Mouse (Mus musculus): ENCODE measurements around the gene Nlgn2. TPM values are rescaled to one million over a fixed set of nuclear protein-coding genes. Genes with fewer than 3 reads are reported as not detected.

Gene Nlgn2
- 1 to 10 TPM; 1.5 to 1.8 TPM for total RNA-seq (2023)

DNA sequence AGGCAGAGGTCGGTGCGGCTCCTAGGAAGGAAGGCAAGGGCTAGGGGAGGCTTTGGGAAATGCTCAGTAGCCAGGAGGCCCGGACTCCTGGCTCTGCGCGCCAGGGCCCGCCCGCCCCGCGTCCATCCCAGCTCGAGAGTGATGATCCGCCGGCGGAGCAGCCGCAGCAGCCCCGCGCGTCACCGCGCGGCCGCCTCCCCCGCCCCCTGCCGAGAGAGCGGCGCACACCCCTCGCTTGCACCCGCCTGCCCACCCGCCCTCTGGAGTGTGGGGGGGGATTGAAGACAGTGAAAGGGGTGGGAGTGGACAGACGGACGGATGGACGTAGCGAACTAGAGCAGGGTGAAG lies at the start of gene Nlgn2:
Gene Nlgn2 (minus strand): TSS at position 181 of the 348 bp plus-strand sequence.

DNA sequence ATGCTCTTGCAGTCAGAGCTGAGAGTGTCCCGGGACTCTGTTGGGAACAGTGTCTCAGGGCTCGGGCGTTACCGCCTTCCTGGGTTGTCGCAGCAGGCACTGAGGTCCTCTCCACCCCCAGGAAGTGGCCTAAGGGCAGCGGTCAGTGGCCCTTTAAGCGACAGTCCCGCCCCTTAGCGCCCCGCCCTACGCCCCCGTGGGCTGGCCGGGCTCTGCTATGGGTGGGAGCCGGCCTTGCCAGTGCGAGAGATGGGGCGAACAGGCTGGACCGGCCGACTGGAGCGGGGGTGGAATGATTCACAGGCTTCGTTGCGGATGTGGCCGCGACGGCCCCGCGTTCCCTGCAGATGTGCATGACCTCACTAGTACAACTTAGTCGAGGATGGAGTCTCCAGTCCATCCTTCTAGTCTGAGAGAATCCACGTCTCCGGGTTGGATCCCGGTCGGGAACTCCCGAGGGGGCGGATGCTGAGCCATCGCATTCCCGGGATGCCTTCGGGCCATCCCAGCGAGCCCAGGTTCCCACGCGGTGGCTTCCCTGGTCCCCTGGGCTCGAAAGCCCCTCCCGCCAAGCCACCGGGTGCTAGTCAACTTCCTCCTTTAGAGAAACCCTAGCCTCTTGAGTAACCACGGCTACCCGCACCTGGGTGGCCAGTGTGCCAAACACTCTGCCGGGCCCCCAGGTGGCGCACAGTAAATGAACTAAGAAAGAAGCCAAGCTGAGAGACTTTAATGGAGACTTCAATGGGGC lies 43.4 kb upstream of the Nlgn2 start, which contains the start of gene Kctd11:
Gene Kctd11 (minus strand): TSS at position 554 of the 751 bp plus-strand sequence.

DNA sequence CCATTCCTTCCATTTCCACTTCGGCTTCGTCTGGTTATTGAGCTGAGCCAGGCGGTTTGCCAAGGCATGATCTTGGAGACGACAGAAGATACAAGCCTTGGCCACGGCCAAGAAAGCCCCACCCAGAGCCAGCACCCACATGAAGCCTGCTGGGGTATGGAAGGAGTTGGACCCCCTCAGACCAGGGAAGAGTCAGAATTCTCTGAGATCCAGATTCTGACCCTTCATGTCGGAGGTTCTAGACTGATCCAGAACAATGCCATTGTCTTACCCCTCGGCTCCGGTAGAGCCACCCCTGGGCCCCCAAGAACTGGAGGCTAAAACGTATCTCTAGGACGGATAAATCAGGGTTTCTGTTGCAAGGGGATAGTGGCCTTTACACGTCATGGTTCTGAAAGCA lies 40.3 kb upstream of the Nlgn2 start, which contains the start of gene Tmem95:
Gene Tmem95 (minus strand): TSS at position 141 of the 400 bp plus-strand sequence.

DNA sequence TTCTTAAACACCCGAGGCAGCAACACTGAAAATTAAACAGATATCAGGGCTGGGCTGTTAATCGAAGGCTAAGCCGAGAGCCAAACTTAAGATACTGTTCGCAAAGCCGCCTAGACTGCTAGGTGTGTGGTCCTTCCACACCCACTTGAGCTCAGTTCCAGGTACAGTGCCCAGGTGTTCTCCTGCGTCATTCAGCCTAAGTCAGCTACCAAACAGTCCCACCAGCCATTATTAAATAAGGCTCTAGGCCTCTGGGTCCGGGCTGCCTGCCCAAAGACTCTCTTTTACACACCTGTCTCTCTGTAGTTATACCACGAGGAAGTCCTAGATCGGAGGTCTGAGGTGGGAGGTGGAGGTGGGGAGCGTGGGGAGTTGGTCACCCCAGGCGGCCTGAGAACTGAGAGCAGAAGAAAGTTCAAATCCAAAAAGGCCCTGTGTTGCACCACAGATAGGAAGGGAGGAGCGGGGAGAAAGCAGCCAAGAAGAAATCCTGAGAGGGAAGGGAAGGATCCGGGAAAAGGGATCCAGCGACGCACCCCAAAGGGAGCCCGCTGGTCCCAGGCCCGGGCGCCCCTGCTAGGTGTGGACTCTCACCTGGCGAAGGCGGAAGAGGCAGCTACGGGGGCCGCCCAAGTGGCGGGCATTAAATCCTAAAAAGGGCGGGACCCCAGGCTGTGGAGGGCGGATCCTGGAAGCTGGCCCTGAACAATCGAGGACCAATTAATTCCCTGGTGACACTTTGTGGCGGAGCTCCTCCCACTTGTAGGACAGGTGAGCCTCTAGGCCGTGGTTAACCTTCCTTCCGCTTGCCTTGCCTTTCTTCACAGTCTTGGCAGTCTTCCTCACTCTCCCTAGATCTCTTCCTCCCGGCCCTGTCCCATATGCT lies 20.8 kb upstream of the Nlgn2 start, which contains the start of gene Tnk1:
Gene Tnk1 (minus strand): TSS at position 618 of the 886 bp plus-strand sequence.

DNA sequence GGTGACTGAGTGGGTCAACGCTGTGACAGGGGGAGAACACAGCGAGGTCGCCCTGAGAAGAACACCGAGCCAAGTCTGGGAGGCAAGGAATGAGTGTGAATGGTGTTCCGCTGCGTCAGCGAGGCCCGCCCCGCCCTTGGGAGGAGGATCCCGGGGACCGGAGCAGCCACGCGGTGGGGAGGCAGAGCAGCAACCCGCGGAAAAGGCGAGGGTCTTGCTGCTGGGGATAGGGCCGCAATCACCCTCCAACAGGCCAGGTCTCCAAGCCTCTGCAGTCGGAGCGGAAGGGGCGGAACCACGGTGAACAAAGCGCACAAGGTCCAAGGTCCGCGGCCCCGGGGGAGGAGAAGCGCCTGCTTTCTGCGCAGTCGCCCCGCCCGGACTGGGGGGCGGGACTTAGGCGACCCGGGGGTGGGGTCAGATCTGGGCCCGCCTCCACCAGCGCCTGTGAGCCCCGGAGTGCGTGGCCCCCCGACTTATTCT lies 8.7 kb upstream of the Nlgn2 start, which contains the start of gene Plscr3:
Gene Plscr3 (plus strand): TSS at position 179 of the 483 bp plus-strand sequence.

GRCm38 (mm10) chr11:69837952-69838713 lies 549 bp upstream of the Nlgn2 start, which contains the start of gene Tmem256:
Gene Tmem256 (plus strand): TSS chr11:69838514.

DNA sequence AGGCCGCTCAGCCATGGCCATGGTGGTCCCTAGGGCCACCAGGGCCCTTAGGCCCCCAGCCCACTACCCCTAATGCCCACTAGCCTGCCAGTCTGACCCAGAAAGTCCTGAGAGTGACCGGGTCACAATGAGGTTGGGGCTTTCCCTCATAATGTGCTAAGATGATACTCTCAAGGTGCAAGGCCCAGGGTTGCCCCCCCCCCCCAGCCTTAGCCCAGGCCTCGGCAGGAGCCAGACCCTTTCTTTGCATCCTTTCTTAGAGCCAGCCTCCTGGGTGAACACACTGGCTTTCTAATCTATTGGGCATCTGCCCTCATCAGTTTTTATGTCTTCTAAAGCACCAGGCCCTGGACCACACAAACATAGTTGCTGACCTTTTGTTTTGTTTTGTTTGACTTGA lies 15.5 kb downstream of the Nlgn2 start, which contains the start of gene Spem1:
Gene Spem1 (minus strand): TSS at position 101 of the 400 bp plus-strand sequence.

GRCm38 (mm10) chr11:69818365-69818764 lies 19.2 kb downstream of the Nlgn2 start, which contains the start of gene Spem2:
Gene Spem2 (minus strand): TSS chr11:69818465.

GRCm38 (mm10) chr11:69815155-69815554 lies 22.4 kb downstream of the Nlgn2 start, which contains the start of gene Gm39566:
Gene Gm39566 (minus strand): TSS chr11:69815298.

DNA sequence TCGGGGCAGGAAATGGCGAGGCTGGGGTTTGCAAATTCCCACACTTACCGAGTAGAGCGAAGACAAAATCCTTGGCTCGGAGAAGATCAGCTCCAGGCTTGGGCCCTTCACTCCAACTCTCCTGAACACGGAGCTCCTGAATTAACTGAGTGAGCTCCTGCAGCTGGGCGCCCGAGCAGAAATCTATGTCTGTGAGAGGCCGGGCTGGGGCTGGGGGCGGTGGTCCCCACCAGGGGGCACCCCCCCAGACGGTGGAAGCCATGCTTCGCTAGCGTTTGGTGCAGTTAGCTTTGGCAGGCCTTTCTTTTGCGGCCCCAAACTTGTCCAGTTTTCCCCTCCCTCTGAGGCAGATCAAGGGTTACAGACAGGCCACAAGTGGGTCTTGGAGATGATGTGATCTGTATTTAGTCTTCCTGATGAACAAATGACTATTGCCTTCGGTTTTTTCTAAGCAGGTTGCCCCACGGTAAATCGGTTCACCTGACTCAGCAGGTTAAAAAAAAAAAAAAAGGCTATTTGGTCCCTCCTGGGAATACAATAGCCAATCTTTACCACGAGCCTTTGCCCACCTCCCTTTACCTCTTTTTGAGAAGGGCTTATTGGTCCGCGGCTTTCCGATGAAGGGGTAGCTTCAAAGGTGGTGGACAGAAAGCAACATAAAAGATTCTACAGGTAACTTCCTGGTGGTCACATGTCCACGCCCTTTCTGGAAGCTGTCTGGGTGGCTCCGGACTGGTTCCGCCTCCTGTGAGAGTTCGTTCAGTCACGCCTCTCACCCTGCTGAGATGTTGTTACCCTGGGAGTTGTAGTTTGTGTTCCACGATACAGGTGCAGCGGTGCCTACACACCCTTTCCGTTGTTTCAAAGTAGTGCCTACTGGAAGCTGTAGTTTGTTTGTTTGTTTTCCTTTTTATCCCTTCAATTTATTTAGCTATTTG lies 32.3 kb downstream of the Nlgn2 start, which contains the start of gene Tmem102:
Gene Tmem102 (minus strand): TSS at position 653 of the 938 bp plus-strand sequence.

GRCm38 (mm10) chr11:69801379-69801977 lies 36.1 kb downstream of the Nlgn2 start, which contains the start of gene Fgf11:
Gene Fgf11 (minus strand): TSS chr11:69801857.

DNA sequence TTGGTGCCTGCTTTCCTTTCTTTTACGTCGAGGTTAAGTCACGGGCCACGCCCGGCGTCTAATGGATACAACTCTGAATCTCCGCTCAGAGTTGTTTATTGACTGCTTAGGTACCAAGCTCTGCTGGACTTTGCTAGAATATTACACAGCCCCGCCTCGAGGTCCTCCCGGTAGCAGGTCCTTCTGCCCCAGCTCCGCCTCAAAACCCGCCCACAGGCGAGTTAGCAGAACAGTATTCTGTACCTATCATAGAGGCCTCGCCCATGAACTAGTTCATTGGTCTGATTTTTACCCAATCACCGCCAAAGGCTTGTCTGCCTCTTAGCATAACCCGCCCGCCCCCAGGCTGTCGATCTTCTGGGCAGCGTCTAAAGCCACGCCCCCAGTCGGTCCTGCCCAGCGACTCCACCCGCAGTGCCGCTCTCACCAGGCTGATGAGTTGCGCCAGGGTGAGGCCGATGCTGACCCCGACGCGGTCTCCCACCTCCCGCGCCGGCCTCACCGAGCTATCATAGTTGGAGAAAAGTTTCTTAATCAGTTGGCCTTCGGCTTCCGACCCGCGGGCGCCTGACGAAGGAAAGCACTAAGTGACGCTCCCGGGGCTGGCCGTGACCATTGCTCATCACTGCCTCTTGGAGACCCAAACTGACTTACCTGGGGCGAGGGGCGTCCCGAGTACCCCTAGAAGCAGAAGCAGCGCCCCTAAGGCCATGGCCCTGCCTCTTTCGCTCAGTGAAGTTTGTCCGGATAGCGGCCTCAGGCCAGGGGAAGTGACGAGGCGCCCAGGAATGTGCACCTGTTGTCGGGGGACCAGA lies 42.2 kb downstream of the Nlgn2 start, which contains the start of gene Chrnb1:
Gene Chrnb1 (minus strand): TSS at position 776 of the 815 bp plus-strand sequence.

Other genes with a start within 250 kb of the Nlgn2 start
- 1 to 10 TPM in 1 of 2 experiments, under 1 TPM in 1; 0.90 to 4.0 TPM for gene Atp1b2, start 231.8 kb downstream of the Nlgn2 start, total RNA-seq (2023)
- gene Shbg, start 219.9 kb downstream of the Nlgn2 start, total RNA-seq (2023), result not detected
- not detected for gene Sat2, start 215.8 kb downstream of the Nlgn2 start, total RNA-seq (2023)
- gene Fxr2, start 204.8 kb downstream of the Nlgn2 start, total RNA-seq (2023), result 10 to 100 TPM; 39.1 to 51.4 TPM
- under 1 TPM in 1 of 2 experiments, not detected in 1; 0.62 TPM for gene Sox15, start 182.5 kb downstream of the Nlgn2 start, total RNA-seq (2023)
- 10 to 100 TPM; 54.1 to 58.1 TPM for gene Mpdu1, start 175.1 kb downstream of the Nlgn2 start, total RNA-seq (2023)
- 100 to 1,000 TPM; 111 to 170 TPM for gene Cd68, start 171.6 kb downstream of the Nlgn2 start, total RNA-seq (2023)
- 100 to 1,000 TPM; 570 to 577 TPM for gene Eif4a1, start 165.4 kb downstream of the Nlgn2 start, total RNA-seq (2023)
- gene Senp3, start 155.7 kb downstream of the Nlgn2 start, total RNA-seq (2023), result 10 to 100 TPM; 66.6 to 83.8 TPM
- gene Tnfsf13, start 152.0 kb downstream of the Nlgn2 start, total RNA-seq (2023), result 10 to 100 TPM; 12.1 to 17.1 TPM
- gene Tnfsf12, start 141.9 kb downstream of the Nlgn2 start, total RNA-seq (2023), result 10 to 100 TPM in 1 of 2 experiments, 1 to 10 TPM in 1; 6.9 to 12.4 TPM
- gene Tnfsfm13, start 141.7 kb downstream of the Nlgn2 start, total RNA-seq (2023), result 1 to 10 TPM; 4.5 to 7.2 TPM
- gene Polr2a, start 79.1 kb downstream of the Nlgn2 start, total RNA-seq (2023), result 10 to 100 TPM; 81.5 to 86.5 TPM
- not detected for gene Slc35g3, start 75.8 kb downstream of the Nlgn2 start, total RNA-seq (2023)
- gene Zbtb4, start 71.9 kb downstream of the Nlgn2 start, total RNA-seq (2023), result 1 to 10 TPM; 2.8 to 2.9 TPM
- 1 to 10 TPM in 1 of 2 experiments, under 1 TPM in 1; 0.86 to 1.8 TPM for gene Chrnb1, start 41.8 kb downstream of the Nlgn2 start, total RNA-seq (2023)
- under 1 TPM in 1 of 2 experiments, not detected in 1; 0.11 TPM for gene Fgf11, start 35.9 kb downstream of the Nlgn2 start, total RNA-seq (2023)
- not detected for gene Tmem102, start 32.2 kb downstream of the Nlgn2 start, total RNA-seq (2023)
- gene Gm39566, start 22.5 kb downstream of the Nlgn2 start, total RNA-seq (2023), result not detected
- gene Spem2, start 19.3 kb downstream of the Nlgn2 start, total RNA-seq (2023), result not detected
- gene Spem1, start 15.6 kb downstream of the Nlgn2 start, total RNA-seq (2023), result not detected
- 100 to 1,000 TPM in 1 of 2 experiments, 10 to 100 TPM in 1; 99.9 to 101 TPM for gene Tmem256, start 730 bp upstream of the Nlgn2 start, total RNA-seq (2023)
- gene Plscr3, start 8.6 kb upstream of the Nlgn2 start, total RNA-seq (2023), result 10 to 100 TPM; 34.4 to 38.0 TPM
- gene Tnk1, start 20.9 kb upstream of the Nlgn2 start, total RNA-seq (2023), result not detected
- gene Tmem95, start 40.2 kb upstream of the Nlgn2 start, total RNA-seq (2023), result not detected
- 1 to 10 TPM; 8.4 to 8.8 TPM for gene Kctd11, start 43.6 kb upstream of the Nlgn2 start, total RNA-seq (2023)
- gene Acap1, start 57.8 kb upstream of the Nlgn2 start, total RNA-seq (2023), result 100 to 1,000 TPM; 261 to 285 TPM
- gene 2810408A11Rik, start 63.2 kb upstream of the Nlgn2 start, total RNA-seq (2023), result 1 to 10 TPM in 1 of 2 experiments, under 1 TPM in 1; 0.95 to 1.9 TPM
- 10 to 100 TPM; 17.9 to 18.5 TPM for gene Neurl4, start 63.3 kb upstream of the Nlgn2 start, total RNA-seq (2023)
- gene Gps2, start 76.1 kb upstream of the Nlgn2 start, total RNA-seq (2023), result 10 to 100 TPM; 75.4 to 79.7 TPM
- 100 to 1,000 TPM; 498 to 503 TPM for gene Eif5a, start 84.2 kb upstream of the Nlgn2 start, total RNA-seq (2023)
- gene Ybx2, start 98.0 kb upstream of the Nlgn2 start, total RNA-seq (2023), result not detected
- under 1 TPM; 0.55 to 0.60 TPM for gene Slc2a4, start 110.4 kb upstream of the Nlgn2 start, total RNA-seq (2023)
- not detected for gene Cldn7, start 127.0 kb upstream of the Nlgn2 start, total RNA-seq (2023)
- 10 to 100 TPM; 65.2 to 68.4 TPM for gene Ctdnep1, start 143.4 kb upstream of the Nlgn2 start, total RNA-seq (2023)
- gene Elp5, start 144.7 kb upstream of the Nlgn2 start, total RNA-seq (2023), result 10 to 100 TPM; 25.3 to 27.8 TPM
- gene Gabarap, start 153.4 kb upstream of the Nlgn2 start, total RNA-seq (2023), result 100 to 1,000 TPM; 537 TPM
- gene Phf23, start 158.0 kb upstream of the Nlgn2 start, total RNA-seq (2023), result 10 to 100 TPM; 43.3 to 47.1 TPM
- 10 to 100 TPM; 17.5 to 21.4 TPM for gene Dvl2, start 162.8 kb upstream of the Nlgn2 start, total RNA-seq (2023)
- 10 to 100 TPM; 34.6 to 40.2 TPM for gene Acadvl, start 177.6 kb upstream of the Nlgn2 start, total RNA-seq (2023)
- gene Dlg4, start 179.2 kb upstream of the Nlgn2 start, total RNA-seq (2023), result 1 to 10 TPM; 5.7 to 6.7 TPM
- gene Asgr1, start 216.3 kb upstream of the Nlgn2 start, total RNA-seq (2023), result not detected

Data from neutrophil, adult 59 days (primary cell).